Mouse (Mus musculus) E14TG2a.4 (cell line): ENCODE data around the gene Slc35e3.
"Not testable (repeated sequence)": the region's sequence is repeated elsewhere in the genome, so short reads cannot be mapped to it uniquely, and the experiment has no call there.

Experiments
- CTCF ChIP-seq: conservative IDR thresholded peaks from 2 replicates; pipeline ENCODE4 v1.5.1; 2014; ENCODE audit warnings: low read length
- POU5F1 ChIP-seq: IDR thresholded peaks from 2 replicates; pipeline ENCODE4 v1.6.1; 2014; ENCODE audit warnings: low read length, borderline replicate concordance

- not testable (repeated sequence) for TF ChIP-seq CTCF, POU5F1
Observed at GRCm38 (mm10) chr10:117733626-117734025, 12.5 kb downstream of the Slc35e3 start.
